Mouse (Mus musculus) heart, adult 2 months (tissue): Measurements from ENCODE around the gene Dad1. TPM values are rescaled to one million over a fixed set of nuclear protein-coding genes. Genes with fewer than 3 reads are reported as not detected.

Source experiments
- DNase-seq, 2 experiments: peaks; one replicate each; pipeline ENCODE4 v3.0.0; 2021
- H3K27ac ChIP-seq: fragments of 200-600 bp; 2 replicates; pipeline ENCODE4 v1.8.1; 2022
- H3K27me3 ChIP-seq: fragments of 200-500 bp; 2 replicates; pipeline ENCODE4 v1.6.1; 2012; ENCODE audit warnings: mild to moderate bottlenecking, low read length, inconsistent platforms, mixed read lengths; ENCODE audit not compliant: control insufficient read depth, insufficient read depth
- H3K36me3 ChIP-seq: fragments of 200-500 bp; 2 replicates; pipeline ENCODE4 v1.6.1; 2012; ENCODE audit warnings: low read length, inconsistent platforms; ENCODE audit not compliant: control insufficient read depth, insufficient read depth
- H3K4me1 ChIP-seq: fragments of 200-500 bp; 2 replicates; pipeline ENCODE4 v1.6.1; 2011; ENCODE audit warnings: low read length; ENCODE audit not compliant: control insufficient read depth, insufficient read depth
- H3K4me3 ChIP-seq: fragments of 200-600 bp; 2 replicates; pipeline ENCODE4 v1.8.1; 2022
- H3K79me2 ChIP-seq: fragments of 200-500 bp; replicated peaks from 2 replicates; pipeline ENCODE4 v1.6.1; 2012; ENCODE audit warnings: mild to moderate bottlenecking, inconsistent platforms, low read length, moderate library complexity, mixed read lengths; ENCODE audit not compliant: control insufficient read depth, insufficient read depth
- H3K9ac ChIP-seq: fragments of 200-500 bp; 2 replicates; pipeline ENCODE4 v1.6.1; 2012; ENCODE audit warnings: low read depth, mild to moderate bottlenecking, control low read depth, inconsistent platforms, low read length, mixed read lengths
- CTCF ChIP-seq: fragments of 200-600 bp; IDR thresholded peaks from 2 replicates; pipeline ENCODE4 v1.8.1; 2022; ENCODE audit warnings: antibody characterized with exemption, mild to moderate bottlenecking, moderate library complexity
- EP300 ChIP-seq: fragments of 200-500 bp; IDR thresholded peaks from 2 replicates; pipeline ENCODE4 v1.6.1; 2011; ENCODE audit warnings: low read depth, low read length, control low read depth; ENCODE audit not compliant: insufficient read depth
- POLR2A ChIP-seq: fragments of 200-500 bp; IDR thresholded peaks from 2 replicates; pipeline ENCODE4 v1.6.1; 2011; ENCODE audit warnings: mild to moderate bottlenecking, low read depth, low read length, control low read depth; ENCODE audit not compliant: insufficient read depth
- WGBS: fragments of 180-500 bp; shearing (Covaris S2); methylation state at CpG from one replicate; pipeline ENCODE4 v1.1.7; 2018; 5-methylcytosine and 5-hydroxymethylcytosine counted together
- intact Hi-C: fragments of 180-260 bp; cut with DNase I; formaldehyde crosslinking; loops from one replicate; pipeline ENCODE4 v1.15.1; 2025
- polyA plus RNA-seq: library from polyadenylated mRNA; depleted of rRNA; stranded (reverse); fragments of >200 nt; gene quantifications from 2 replicates; pipeline ENCODE4 v1.2.3, GENCODE M21; 2012
- total RNA-seq, 2 experiments: library from RNA; stranded (reverse); gene quantifications; 2 replicates each; pipeline ENCODE4 v1.2.3; 2021

The Dad1 gene
- total and polyA plus RNA-seq, 3 experiments, result 99.0 to 393 (median 115) TPM

- Histone ChIP-seq H3K79me2 (no peaks in the 10 kb centered on the region; the same call in none of the 2 replicates), H3K4me3 (peak overlapping the region; percentile 90), H3K4me1 (peaks cover 6% of the 10 kb centered on the region), H3K27ac (peak overlapping the region; percentile 94), H3K9ac (peak overlapping the region; percentile 82), H3K27me3 (no peaks in the 10 kb centered on the region), H3K36me3 (no peaks in the 10 kb centered on the region; the same call in 1 of the 2 replicates)
- TF ChIP-seq EP300, result no peak; the same call in 1 of the 2 replicates
- TF ChIP-seq CTCF, result no peak
- peak; percentile 93 for TF ChIP-seq POLR2A
- intact Hi-C loops, result loop anchor here (2.0 to 10.0 kb wide), 3 partner anchors 168 to 426 kb away; partner anchors contain the start of genes 1700123O20Rik, Acin1, Mrpl52 and Prmt5
- peak; percentile 95 to 97 for DNase-seq
- WGBS, result under 1% methylated on average over 35 of the region's 35 CpGs
These were observed 5.3 kb upstream of the Dad1 start for GRCm38 (mm10) chr14:54259003-54259721.

GRCm38 (mm10) chr14:54258131-54258670, 4.3 kb upstream of the Dad1 start:
- intact Hi-C loops, result loop anchor here (2.0 to 10.0 kb wide), 3 partner anchors 169 to 427 kb away; partner anchors contain the start of genes 1700123O20Rik, Acin1, Mrpl52 and Prmt5
- Histone ChIP-seq H3K4me3 (no peak overlapping the region), H3K36me3 (no peaks in the 10 kb centered on the region; the same call in 1 of the 2 replicates), H3K9ac (no peak overlapping the region), H3K27ac (no peak overlapping the region), H3K79me2 (no peaks in the 10 kb centered on the region; the same call in none of the 2 replicates), H3K27me3 (no peaks in the 10 kb centered on the region), H3K4me1 (peaks cover 6% of the 10 kb centered on the region)
- WGBS, result 64% methylated on average over 7 of the region's 7 CpGs
- TF ChIP-seq POLR2A, result no peak
- no peak for TF ChIP-seq CTCF
- TF ChIP-seq EP300, result no peak
- DNase-seq, result no peak

- Histone ChIP-seq H3K4me3 (peak overlapping the region; percentile 90), H3K9ac (no peak overlapping the region), H3K27ac (peak overlapping the region; percentile 87), H3K79me2 (peaks cover 3% of the 10 kb centered on the region; the same call in 1 of the 2 replicates), H3K27me3 (no peaks in the 10 kb centered on the region), H3K4me1 (peaks cover 3% of the 10 kb centered on the region), H3K36me3 (0 out of 2 replicates have a peak, but pooled peaks cover 2% of the 10 kb centered on the region)
- no peak for DNase-seq
- TF ChIP-seq POLR2A, result 0 out of 2 replicates have a peak, but pooled peaks have one; percentile 14
- no peak for TF ChIP-seq CTCF
- no peak for TF ChIP-seq EP300
- 47% methylated on average over 12 of the region's 12 CpGs for WGBS
- intact Hi-C loops, result loop anchor here (5.0 to 10.0 kb wide), 2 partner anchors 173 to 430 kb away; partner anchors contain the start of genes 1700123O20Rik, Acin1 and Mrpl52
These were observed 832 bp upstream of the Dad1 start for GRCm38 (mm10) chr14:54254670-54255202.

GRCm38 (mm10) chr14:54250122-54250521, 3.8 kb downstream of the Dad1 start:
- Histone ChIP-seq H3K36me3 (0 out of 2 replicates have a peak, but pooled peaks cover 2% of the 10 kb centered on the region), H3K27me3 (no peaks in the 10 kb centered on the region), H3K79me2 (peaks cover 5% of the 10 kb centered on the region; the same call in 1 of the 2 replicates), H3K4me1 (peaks cover 5% of the 10 kb centered on the region), H3K9ac (no peak overlapping the region), H3K27ac (no peak overlapping the region), H3K4me3 (no peak overlapping the region)
- 62% methylated on average over 4 of the region's 4 CpGs for WGBS
- intact Hi-C loops, result loop anchor here (10.0 kb wide), 1 partner anchor 435 kb away; the partner anchor contains the start of genes 1700123O20Rik and Acin1
- TF ChIP-seq EP300 (no peak), POLR2A (no peak), CTCF (no peak)
- DNase-seq, result no peak

- Histone ChIP-seq H3K27me3 (no peaks in the 10 kb centered on the region), H3K4me3 (no peak overlapping the region), H3K27ac (no peak overlapping the region), H3K4me1 (peaks cover 5% of the 10 kb centered on the region), H3K79me2 (peaks cover 5% of the 10 kb centered on the region; the same call in 1 of the 2 replicates), H3K9ac (no peak overlapping the region), H3K36me3 (0 out of 2 replicates have a peak, but pooled peaks cover 2% of the 10 kb centered on the region)
- intact Hi-C loops, result no loop called here
- DNase-seq, result no peak
- WGBS, result 58% methylated on average over 9 of the region's 9 CpGs
- TF ChIP-seq POLR2A, result no peak
These were observed 4.6 kb downstream of the Dad1 start for GRCm38 (mm10) chr14:54249326-54249725.
